Mouse (Mus musculus): ENCODE data around the gene Nup93. TPM values are rescaled to one million over a fixed set of nuclear protein-coding genes. Genes with fewer than 3 reads are reported as not detected.

The Nup93 gene
- polyA plus RNA-seq, 1 experiment from 2014 or later, result 91.6 TPM

- peak overlapping the region; percentile 11; the same call in 1 of the 2 replicates for H3K27ac ChIP-seq
- no peak overlapping the region for H3K9ac ChIP-seq
- H3K27me3 ChIP-seq, result peaks cover 18% of the 10 kb centered on the region
- peak; percentile 53 for ATAC-seq (replicated peaks; ENCODE audit: low FRiP score)
- H3K36me3 ChIP-seq, result no peaks in the 10 kb centered on the region
- H3K4me2 ChIP-seq, result peak overlapping the region; percentile 63
- peaks cover 30% of the 10 kb centered on the region for H3K4me1 ChIP-seq
- 16% methylated on average over 21 of the region's 21 CpGs for WGBS
- no peaks in the 10 kb centered on the region for H3K9me3 ChIP-seq (replicated peaks)
- H3K4me3 ChIP-seq (replicated peaks), result peak overlapping the region; percentile 37
These were observed 23.2 kb upstream of the Nup93 start for GRCm38 (mm10) chr8:94191101-94191691.

- 0 out of 2 replicates have a peak, but pooled peaks cover under 1% of the 10 kb centered on the region for H3K27me3 ChIP-seq
- no peak overlapping the region for H3K9ac ChIP-seq
- no peak overlapping the region for H3K27ac ChIP-seq
- no peak overlapping the region for H3K4me3 ChIP-seq (replicated peaks)
- WGBS, result 79% methylated on average over 1 of the region's 1 CpGs
- H3K4me1 ChIP-seq, result peaks cover 15% of the 10 kb centered on the region
- H3K36me3 ChIP-seq, result no peaks in the 10 kb centered on the region
- H3K9me3 ChIP-seq (replicated peaks), result no peaks in the 10 kb centered on the region
- H3K4me2 ChIP-seq, result no peak overlapping the region
- ATAC-seq (replicated peaks; ENCODE audit: low FRiP score), result no peak
These were observed 21.4 kb upstream of the Nup93 start for GRCm38 (mm10) chr8:94192926-94193325.

DNA sequence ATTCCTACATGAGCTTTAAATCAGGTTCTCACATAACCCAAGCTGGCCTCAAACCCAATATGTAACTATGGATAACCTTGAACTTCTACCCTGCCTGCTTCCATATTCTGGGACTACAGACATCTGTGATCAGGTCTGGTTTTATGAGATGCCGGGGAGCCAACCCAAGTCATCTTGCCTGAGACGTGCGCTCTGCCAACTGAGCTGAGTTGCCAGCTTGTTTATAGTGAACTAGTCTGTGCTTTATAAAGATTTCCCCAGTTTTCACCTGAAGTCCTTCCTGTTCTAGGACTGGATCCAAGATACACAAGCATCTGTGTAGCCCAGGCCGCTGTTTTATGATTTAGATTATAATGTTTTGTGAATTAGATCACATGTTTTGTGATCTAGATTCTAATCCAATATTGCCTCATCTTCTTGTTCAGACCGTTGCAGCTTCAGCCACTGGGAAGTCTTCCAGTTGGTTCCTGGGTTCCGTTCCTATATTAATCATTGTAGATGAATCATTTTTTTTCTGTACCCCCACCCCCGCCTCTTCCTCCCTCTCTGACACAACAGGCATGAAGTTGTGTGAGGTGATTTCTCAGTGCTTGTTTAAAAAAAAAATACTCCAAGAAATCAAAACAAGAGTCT is 19.7 kb upstream of the Nup93 start:
- H3K9ac ChIP-seq, result no peak overlapping the region
- peaks cover 10% of the 10 kb centered on the region for H3K4me1 ChIP-seq
- no peaks in the 10 kb centered on the region for H3K27me3 ChIP-seq
- no peak overlapping the region for H3K27ac ChIP-seq
- H3K4me2 ChIP-seq, result no peak overlapping the region
- H3K4me3 ChIP-seq (replicated peaks), result no peak overlapping the region
- no peak for ATAC-seq (replicated peaks; ENCODE audit: low FRiP score)
- H3K36me3 ChIP-seq, result no peaks in the 10 kb centered on the region
- 80% methylated on average over 7 of the region's 7 CpGs for WGBS
- no peaks in the 10 kb centered on the region for H3K9me3 ChIP-seq (replicated peaks)

DNA sequence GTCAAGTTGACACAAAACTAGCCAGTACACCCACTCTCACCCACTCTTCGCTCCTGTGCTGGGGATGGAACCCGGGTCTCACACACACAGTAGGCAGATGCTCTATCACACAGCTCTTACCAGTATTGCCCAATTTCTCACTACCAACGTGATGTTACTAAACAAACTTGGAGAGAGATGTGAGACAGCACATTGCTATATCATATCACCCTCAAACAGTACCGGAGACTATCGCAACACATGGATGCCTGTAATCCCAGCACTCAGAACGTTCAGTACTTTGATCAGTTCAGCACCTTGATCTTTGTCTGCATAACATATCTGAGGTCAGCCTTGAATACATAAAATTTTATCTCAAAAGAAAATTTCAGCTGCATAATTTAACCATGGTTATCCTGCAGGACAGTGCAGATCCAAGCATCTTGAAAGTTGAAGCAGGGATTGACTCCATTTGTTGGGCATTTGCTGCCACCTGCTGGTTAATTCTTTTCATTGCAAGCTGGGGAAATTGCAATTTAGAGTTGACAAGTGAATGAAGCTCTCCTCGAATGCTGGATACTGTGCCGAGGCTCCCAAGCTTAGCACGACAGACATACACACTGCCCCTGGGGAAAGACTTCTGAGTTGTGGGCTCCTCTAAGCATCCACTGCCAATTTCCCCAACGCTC is 15.0 kb upstream of the Nup93 start:
- Histone ChIP-seq H3K36me3 (no peaks in the 10 kb centered on the region), H3K4me3 (replicated peaks) (no peak overlapping the region), H3K9me3 (replicated peaks) (no peaks in the 10 kb centered on the region), H3K27me3 (no peaks in the 10 kb centered on the region), H3K9ac (no peak overlapping the region), H3K4me1 (no peaks in the 10 kb centered on the region), H3K27ac (no peak overlapping the region), H3K4me2 (peak overlapping the region; percentile 40; the same call in 1 of the 2 replicates)
- peak; percentile 33 for ATAC-seq (replicated peaks; ENCODE audit: low FRiP score)
- WGBS, result 45% methylated on average over 10 of the region's 10 CpGs

DNA sequence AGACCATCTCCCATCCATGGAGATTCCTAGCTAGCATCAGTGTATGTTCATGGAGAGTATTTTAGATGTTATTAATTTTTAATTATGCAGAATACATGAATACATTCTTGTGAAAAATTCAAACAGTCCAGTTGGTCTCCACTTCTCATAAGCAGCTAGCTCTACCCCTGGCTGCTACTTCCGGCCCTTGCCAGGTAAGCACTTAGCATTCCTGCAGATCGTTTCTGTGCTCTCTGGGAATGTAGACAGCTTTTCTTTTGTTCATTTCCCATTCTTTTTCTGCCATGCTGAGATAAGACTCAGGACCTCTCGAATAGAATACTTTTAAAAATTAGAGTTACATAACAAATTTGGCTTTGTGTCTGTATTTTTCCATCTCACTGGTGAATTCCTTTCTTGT is 10.3 kb upstream of the Nup93 start:
- no peaks in the 10 kb centered on the region for H3K9me3 ChIP-seq (replicated peaks)
- peaks cover 4% of the 10 kb centered on the region; the same call in 1 of the 2 replicates for H3K27me3 ChIP-seq
- ATAC-seq (replicated peaks; ENCODE audit: low FRiP score), result no peak
- WGBS, result 72% methylated on average over 3 of the region's 3 CpGs
- H3K4me1 ChIP-seq, result no peaks in the 10 kb centered on the region
- H3K4me3 ChIP-seq (replicated peaks), result no peak overlapping the region
- H3K4me2 ChIP-seq, result no peak overlapping the region
- no peaks in the 10 kb centered on the region for H3K36me3 ChIP-seq
- no peak overlapping the region for H3K27ac ChIP-seq
- H3K9ac ChIP-seq, result no peak overlapping the region

- H3K4me1 ChIP-seq, result no peaks in the 10 kb centered on the region
- ATAC-seq (replicated peaks; ENCODE audit: low FRiP score), result no peak; the same call in 1 of the 2 replicates
- H3K9me3 ChIP-seq (replicated peaks), result no peaks in the 10 kb centered on the region
- H3K4me2 ChIP-seq, result no peak overlapping the region
- H3K27me3 ChIP-seq, result peaks cover 4% of the 10 kb centered on the region; the same call in 1 of the 2 replicates
- no peaks in the 10 kb centered on the region for H3K36me3 ChIP-seq
- H3K9ac ChIP-seq, result no peak overlapping the region
- no peak overlapping the region for H3K27ac ChIP-seq
- WGBS, result 17% methylated on average over 5 of the region's 5 CpGs
- no peak overlapping the region for H3K4me3 ChIP-seq (replicated peaks)
These were observed 8.6 kb upstream of the Nup93 start for GRCm38 (mm10) chr8:94205736-94206135.

- no peak for ATAC-seq (replicated peaks; ENCODE audit: low FRiP score)
- 80% methylated on average over 8 of the region's 8 CpGs for WGBS
These were observed 8.1 kb upstream of the Nup93 start for GRCm38 (mm10) chr8:94206256-94206655.

GRCm38 (mm10) chr8:94207491-94207890 is 6.9 kb upstream of the Nup93 start:
- no peak for ATAC-seq (replicated peaks; ENCODE audit: low FRiP score)
- Histone ChIP-seq H3K4me3 (replicated peaks) (no peak overlapping the region), H3K27ac (no peak overlapping the region), H3K4me1 (no peaks in the 10 kb centered on the region), H3K9me3 (replicated peaks) (no peaks in the 10 kb centered on the region), H3K4me2 (no peak overlapping the region), H3K36me3 (no peaks in the 10 kb centered on the region), H3K27me3 (peaks cover 4% of the 10 kb centered on the region; the same call in 1 of the 2 replicates), H3K9ac (no peak overlapping the region)
- 70% methylated on average over 2 of the region's 2 CpGs for WGBS

More at GRCm38 (mm10) chr8:94206256-94206655, 8.1 kb upstream of the Nup93 start:
- H3K9ac ChIP-seq, result no peak overlapping the region
- H3K27ac ChIP-seq, result no peak overlapping the region
- H3K27me3 ChIP-seq, result peaks cover 4% of the 10 kb centered on the region; the same call in 1 of the 2 replicates
- no peak overlapping the region for H3K4me2 ChIP-seq
- no peaks in the 10 kb centered on the region for H3K4me1 ChIP-seq
- no peaks in the 10 kb centered on the region for H3K9me3 ChIP-seq (replicated peaks)
- H3K36me3 ChIP-seq, result no peaks in the 10 kb centered on the region
- H3K4me3 ChIP-seq (replicated peaks), result no peak overlapping the region

GRCm38 (mm10) chr8:94209639-94210038 is 4.7 kb upstream of the Nup93 start:
- H3K9me3 ChIP-seq (replicated peaks), result no peaks in the 10 kb centered on the region
- H3K4me2 ChIP-seq, result no peak overlapping the region
- H3K36me3 ChIP-seq, result no peaks in the 10 kb centered on the region
- H3K27me3 ChIP-seq, result peaks cover 4% of the 10 kb centered on the region; the same call in 1 of the 2 replicates
- no peak overlapping the region for H3K4me3 ChIP-seq (replicated peaks)
- H3K9ac ChIP-seq, result no peak overlapping the region
- WGBS, result 82% methylated on average over 6 of the region's 6 CpGs
- H3K27ac ChIP-seq, result no peak overlapping the region
- no peak for ATAC-seq (replicated peaks; ENCODE audit: low FRiP score)
- H3K4me1 ChIP-seq, result 0 out of 2 replicates have a peak, but pooled peaks cover 4% of the 10 kb centered on the region

GRCm38 (mm10) chr8:94210225-94210624 is 4.1 kb upstream of the Nup93 start:
- ATAC-seq (replicated peaks; ENCODE audit: low FRiP score), result no peak

GRCm38 (mm10) chr8:94213819-94214218 is 545 bp upstream of the Nup93 start:
- no peaks in the 10 kb centered on the region for H3K9me3 ChIP-seq (replicated peaks)
- H3K4me2 ChIP-seq, result peak overlapping the region; percentile 81
- no peak overlapping the region for H3K27ac ChIP-seq
- 66% methylated on average over 6 of the region's 6 CpGs for WGBS
- H3K36me3 ChIP-seq, result no peaks in the 10 kb centered on the region
- H3K27me3 ChIP-seq, result no peaks in the 10 kb centered on the region
- H3K9ac ChIP-seq, result 0 out of 2 replicates have a peak overlapping the region, but pooled peaks have one; percentile 12
- peaks cover 19% of the 10 kb centered on the region for H3K4me1 ChIP-seq
- no peak for ATAC-seq (replicated peaks; ENCODE audit: low FRiP score)
- peak overlapping the region; percentile 95 for H3K4me3 ChIP-seq (replicated peaks)

More at GRCm38 (mm10) chr8:94210225-94210624, 4.1 kb upstream of the Nup93 start:
- Histone ChIP-seq H3K4me2 (no peak overlapping the region), H3K36me3 (no peaks in the 10 kb centered on the region), H3K27ac (no peak overlapping the region), H3K4me3 (replicated peaks) (no peak overlapping the region), H3K9ac (no peak overlapping the region), H3K27me3 (peaks cover 4% of the 10 kb centered on the region; the same call in 1 of the 2 replicates), H3K9me3 (replicated peaks) (no peaks in the 10 kb centered on the region), H3K4me1 (peaks cover 8% of the 10 kb centered on the region)
- 75% methylated on average over 3 of the region's 3 CpGs for WGBS

GRCm38 (mm10) chr8:94227381-94227939 is 13.1 kb downstream of the Nup93 start:
- Histone ChIP-seq H3K4me1 (no peaks in the 10 kb centered on the region), H3K36me3 (peaks cover 32% of the 10 kb centered on the region), H3K27me3 (no peaks in the 10 kb centered on the region), H3K4me2 (no peak overlapping the region), H3K9me3 (replicated peaks) (no peaks in the 10 kb centered on the region), H3K4me3 (replicated peaks) (no peak overlapping the region), H3K9ac (no peak overlapping the region), H3K27ac (no peak overlapping the region)
- no peak for ATAC-seq (replicated peaks; ENCODE audit: low FRiP score)
- 88% methylated on average over 7 of the region's 7 CpGs for WGBS
